Mouse (Mus musculus): ENCODE measurements around the gene Best3. TPM values are rescaled to one million over a fixed set of nuclear protein-coding genes. Genes with fewer than 3 reads are reported as not detected.

Gene Best3
- total RNA-seq, 2 experiments from 2014 or later = not detected

- ATAC-seq (replicated peaks; ENCODE audit: low FRiP score, poor library complexity, severe bottlenecking) = no peak
Measured at GRCm38 (mm10) chr10:116977455-116977854, 8.7 kb upstream of the Best3 start.

GRCm38 (mm10) chr10:116977858-116978257 is 8.3 kb upstream of the Best3 start:
- ATAC-seq (replicated peaks; ENCODE audit: low FRiP score, poor library complexity, severe bottlenecking) = no peak

- ATAC-seq (replicated peaks; ENCODE audit: low FRiP score, poor library complexity, severe bottlenecking) = no peak
Measured at GRCm38 (mm10) chr10:116978841-116979240, 7.3 kb upstream of the Best3 start.

DNA sequence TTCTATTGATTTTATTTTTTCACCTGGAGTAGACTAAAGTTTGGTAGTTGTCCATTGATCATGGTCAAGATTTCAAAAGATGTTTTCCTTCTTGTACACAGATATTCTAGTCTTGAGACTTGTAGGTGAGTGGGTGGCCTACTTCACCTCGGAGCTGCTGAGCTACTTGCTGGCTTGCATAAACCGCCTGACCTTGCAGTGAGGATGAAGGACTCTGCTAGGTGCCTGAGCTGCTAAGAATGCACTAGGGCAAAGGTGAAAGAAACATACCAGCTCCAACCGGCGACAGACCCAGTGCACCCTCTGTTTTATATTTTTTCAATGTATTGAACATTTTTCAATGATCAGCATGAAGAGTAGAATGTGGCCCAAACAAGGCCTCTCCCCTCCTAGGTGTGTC is 5.8 kb upstream of the Best3 start:
- no peak for ATAC-seq (replicated peaks; ENCODE audit: low FRiP score, poor library complexity, severe bottlenecking)

- ATAC-seq (replicated peaks; ENCODE audit: low FRiP score, poor library complexity, severe bottlenecking) = no peak
Measured at GRCm38 (mm10) chr10:116980888-116981287, 5.2 kb upstream of the Best3 start.

DNA sequence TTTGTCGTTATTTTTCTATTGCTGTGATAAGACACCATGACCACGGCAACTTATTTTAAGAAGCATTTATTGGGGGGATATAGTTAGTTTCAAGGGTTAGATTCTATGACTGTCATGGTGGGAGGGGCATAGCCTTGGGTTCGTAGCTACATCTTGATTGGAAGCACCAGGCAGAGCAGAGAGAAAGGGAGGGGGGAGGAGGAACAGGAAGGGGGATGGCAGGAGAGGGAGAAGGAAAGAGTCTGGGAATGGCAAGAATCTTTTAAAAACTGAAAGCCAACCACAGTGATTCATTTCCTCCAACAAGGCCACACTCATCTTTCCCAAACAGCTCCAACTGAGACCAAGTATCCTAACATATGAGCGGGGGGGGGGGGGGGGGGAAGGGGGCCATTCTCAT is 3.6 kb upstream of the Best3 start:
- no peak for ATAC-seq (replicated peaks; ENCODE audit: low FRiP score, poor library complexity, severe bottlenecking)

GRCm38 (mm10) chr10:116984836-116985235 is 1.3 kb upstream of the Best3 start:
- no peak for ATAC-seq (replicated peaks; ENCODE audit: low FRiP score, poor library complexity, severe bottlenecking)

- ATAC-seq (replicated peaks; ENCODE audit: low FRiP score, poor library complexity, severe bottlenecking) = no peak
Measured at GRCm38 (mm10) chr10:116993971-116994370, 7.9 kb downstream of the Best3 start.

DNA sequence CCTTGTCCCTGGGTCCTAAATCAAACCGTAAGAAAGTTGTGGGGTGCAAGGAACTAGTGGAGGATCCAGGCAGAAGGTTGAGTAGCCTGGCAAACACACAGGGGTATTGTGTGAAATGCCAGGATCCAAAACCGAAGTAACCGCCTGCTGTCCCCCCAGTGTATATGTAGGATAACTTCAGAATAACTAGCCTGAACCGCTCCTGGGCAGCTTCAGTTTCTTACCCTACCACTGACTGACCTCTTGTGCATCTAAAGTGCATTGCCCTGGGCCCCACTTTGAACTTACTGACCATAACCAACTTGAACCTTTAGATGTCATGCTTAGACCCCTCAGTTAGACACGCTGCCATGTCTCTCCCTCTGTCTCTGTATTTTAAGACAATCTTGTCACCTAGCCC is 9.0 kb downstream of the Best3 start:
- no peak for ATAC-seq (replicated peaks; ENCODE audit: low FRiP score, poor library complexity, severe bottlenecking)

DNA sequence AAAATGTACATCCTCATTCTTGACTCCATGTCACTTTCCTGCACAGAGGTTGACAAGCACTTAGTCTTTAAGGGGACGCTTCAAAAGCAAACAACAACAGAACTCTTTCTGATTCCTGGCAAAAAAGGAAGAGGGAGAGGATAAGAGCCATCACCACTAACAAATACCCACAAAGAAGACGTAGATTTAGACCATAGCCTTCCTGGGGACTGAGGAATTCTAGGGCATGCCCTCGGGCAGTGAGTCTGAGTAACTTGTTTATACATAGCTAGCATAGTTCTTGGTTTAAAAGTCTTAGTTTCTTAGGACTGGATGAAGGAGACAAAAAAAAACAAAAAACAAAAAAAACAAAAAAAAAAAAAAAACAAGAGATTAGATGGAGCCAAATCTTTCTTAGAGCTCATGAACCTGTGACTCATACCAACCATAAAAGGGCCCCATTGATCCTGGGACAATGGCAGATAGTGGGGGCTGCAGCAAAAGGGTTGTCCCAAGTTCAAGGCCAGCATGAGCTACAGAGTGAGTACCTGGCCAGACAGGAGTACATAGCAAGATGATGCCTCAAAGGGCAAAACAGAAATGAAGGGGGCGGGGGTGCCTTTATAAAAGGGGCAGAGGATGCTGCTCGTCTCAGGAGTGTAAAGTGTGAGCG is 9.6 kb downstream of the Best3 start:
- ATAC-seq (replicated peaks; ENCODE audit: low FRiP score, poor library complexity, severe bottlenecking) = no peak

DNA sequence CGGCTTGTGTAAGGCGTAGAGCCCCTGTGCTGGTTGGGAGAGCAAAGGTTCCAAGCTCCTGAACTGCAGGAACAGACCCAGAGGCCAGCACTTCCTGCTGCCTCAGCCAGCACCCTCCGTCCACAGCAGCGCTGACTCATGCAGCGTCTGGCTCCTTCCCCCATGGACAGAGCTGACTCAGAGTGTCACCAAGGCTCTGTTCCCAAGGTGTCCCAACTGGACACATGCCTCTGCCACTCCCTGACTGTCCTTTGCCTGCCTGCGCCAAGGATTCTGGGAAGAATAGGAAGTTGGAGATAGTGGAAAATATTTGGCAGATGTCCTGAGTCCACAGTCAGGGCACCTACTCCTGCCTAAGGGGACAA is 10.1 kb downstream of the Best3 start:
- ATAC-seq (replicated peaks; ENCODE audit: low FRiP score, poor library complexity, severe bottlenecking) = no peak

DNA sequence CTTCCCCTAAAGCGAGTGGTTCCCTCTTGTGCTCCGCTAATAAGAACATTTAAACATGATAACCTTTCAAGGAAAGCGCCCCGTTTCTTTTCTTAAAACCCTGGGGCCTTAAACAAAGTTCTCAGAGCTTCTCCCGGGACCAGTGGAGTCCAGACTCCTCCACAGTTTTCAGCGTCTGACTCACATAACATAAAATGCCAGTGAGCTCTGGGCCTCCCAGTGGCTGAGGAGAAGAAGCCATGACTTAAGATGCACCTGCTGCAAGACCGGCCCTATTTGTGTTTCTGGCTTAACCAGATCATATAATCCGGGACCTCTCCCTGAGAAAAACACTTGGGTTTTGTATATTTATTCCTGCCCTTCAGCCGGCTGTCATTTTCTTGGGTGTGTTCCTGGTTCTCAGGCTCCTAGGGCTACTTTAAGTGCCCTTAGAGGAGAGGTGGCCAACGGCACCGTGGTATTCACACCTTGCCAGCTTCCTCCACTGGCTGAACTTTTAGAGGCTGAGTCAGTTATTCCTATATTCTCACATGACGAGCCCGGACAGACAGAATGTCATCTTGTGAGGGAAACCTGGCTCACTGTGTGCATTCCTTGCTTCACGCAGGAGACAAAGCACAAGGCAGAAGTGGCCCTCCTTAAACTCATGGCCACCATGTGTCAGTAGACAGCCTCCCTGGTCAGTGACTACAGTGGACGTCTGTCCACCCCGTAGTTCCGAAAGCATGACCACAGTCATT is 12.8 kb downstream of the Best3 start:
- no peak for ATAC-seq (replicated peaks; ENCODE audit: low FRiP score, poor library complexity, severe bottlenecking)

DNA sequence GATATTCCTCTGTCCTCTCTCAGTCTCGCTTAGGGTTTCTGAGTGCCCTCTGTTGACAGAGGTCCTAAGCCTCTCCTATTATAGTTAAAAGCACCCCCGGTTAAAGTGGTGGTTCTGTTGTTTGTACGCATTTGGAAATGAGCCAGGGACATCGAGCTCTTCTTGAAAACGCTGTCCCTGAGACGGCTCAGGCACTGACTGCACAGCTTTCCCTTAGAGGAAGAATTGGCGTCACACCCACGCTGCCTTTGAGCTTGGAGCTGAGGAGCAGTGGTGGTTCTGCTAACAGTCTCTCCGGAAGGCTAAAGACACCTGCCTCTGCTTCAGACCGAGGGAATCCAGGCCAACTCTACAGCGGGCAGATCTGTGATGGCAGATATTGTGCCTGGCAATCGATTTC is 14.9 kb downstream of the Best3 start:
- ATAC-seq (replicated peaks; ENCODE audit: low FRiP score, poor library complexity, severe bottlenecking) = no peak

GRCm38 (mm10) chr10:117004695-117005094 is 18.6 kb downstream of the Best3 start:
- no peak for ATAC-seq (replicated peaks; ENCODE audit: low FRiP score, poor library complexity, severe bottlenecking)

- ATAC-seq (replicated peaks; ENCODE audit: low FRiP score, poor library complexity, severe bottlenecking) = no peak
Measured at GRCm38 (mm10) chr10:117005707-117006464, 19.8 kb downstream of the Best3 start.

GRCm38 (mm10) chr10:117009691-117010090 is 23.6 kb downstream of the Best3 start:
- no peak for ATAC-seq (replicated peaks; ENCODE audit: low FRiP score, poor library complexity, severe bottlenecking)

GRCm38 (mm10) chr10:117011047-117011446 is 24.9 kb downstream of the Best3 start:
- no peak for ATAC-seq (replicated peaks; ENCODE audit: low FRiP score, poor library complexity, severe bottlenecking)

DNA sequence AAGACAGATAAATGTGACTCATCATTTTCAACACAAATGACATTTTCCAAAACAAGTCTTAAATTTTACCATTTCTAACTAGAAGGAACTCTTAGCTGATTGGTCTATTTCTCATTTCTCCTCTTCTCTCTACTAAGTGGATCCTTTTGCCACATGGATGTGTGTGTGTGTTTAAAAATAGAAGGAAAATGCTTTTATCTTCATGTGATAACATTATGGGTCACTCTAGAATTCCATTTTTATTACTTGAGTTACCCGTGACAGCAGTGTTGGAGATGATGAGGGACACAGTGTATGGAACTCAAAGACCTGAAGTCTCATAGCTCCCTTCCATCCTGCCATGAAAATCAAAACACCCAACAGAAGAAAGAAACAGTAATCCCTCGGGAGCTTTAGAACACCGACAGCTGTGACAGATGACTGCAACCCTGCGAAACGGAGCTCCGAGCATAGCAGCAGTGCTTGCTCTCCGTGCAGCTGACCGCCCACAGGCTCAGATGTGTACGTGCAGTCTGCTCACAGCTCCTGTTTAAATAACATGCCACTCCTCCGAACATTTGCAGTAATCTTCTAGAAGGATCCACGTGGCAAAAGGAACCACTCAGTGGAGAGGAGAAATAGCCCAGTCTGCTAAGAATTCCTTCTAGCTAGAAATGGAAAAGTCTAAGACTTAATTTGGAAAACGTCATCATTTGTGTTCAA is 27.7 kb downstream of the Best3 start:
- ATAC-seq (replicated peaks; ENCODE audit: low FRiP score, poor library complexity, severe bottlenecking) = no peak

- ATAC-seq (replicated peaks; ENCODE audit: low FRiP score, poor library complexity, severe bottlenecking) = no peak
Measured at GRCm38 (mm10) chr10:117014565-117014964, 28.5 kb downstream of the Best3 start.

GRCm38 (mm10) chr10:117018281-117018840 is 32.2 kb downstream of the Best3 start:
- no peak for ATAC-seq (replicated peaks; ENCODE audit: low FRiP score, poor library complexity, severe bottlenecking)
